Mouse (Mus musculus) kidney, embryonic 15.5 days (tissue): ENCODE measurements around the gene Ank3. TPM values are rescaled to one million over a fixed set of nuclear protein-coding genes. Genes with fewer than 3 reads are reported as not detected.

Source experiments
- ATAC-seq: fragments of 200-750 bp; cut with Nextera tagmentation; replicated peaks from 2 replicates; pipeline ENCODE4 v1.8.0; 2017; ENCODE audit warnings: moderate TSS enrichment; ENCODE audit not compliant: low FRiP score
- H3K27ac ChIP-seq: fragments of 300-500 bp; sonication (generic); 2 replicates; pipeline ENCODE4 v1.5.1; 2015; ENCODE audit warnings: mild to moderate bottlenecking, inconsistent platforms
- H3K27me3 ChIP-seq: fragments of 300-500 bp; sonication (generic); 2 replicates; pipeline ENCODE4 v1.6.1; 2015; ENCODE audit warnings: inconsistent platforms
- H3K36me3 ChIP-seq: fragments of 300-500 bp; sonication (generic); 2 replicates; pipeline ENCODE4 v1.6.1; 2015; ENCODE audit warnings: inconsistent platforms
- H3K4me1 ChIP-seq: fragments of 300-500 bp; sonication (generic); 2 replicates; pipeline ENCODE4 v1.6.1; 2015; ENCODE audit warnings: inconsistent platforms
- H3K4me2 ChIP-seq: fragments of 300-500 bp; sonication (generic); 2 replicates; pipeline ENCODE4 v1.6.1; 2015; ENCODE audit warnings: moderate library complexity, mild to moderate bottlenecking, inconsistent platforms
- H3K4me3 ChIP-seq: fragments of 300-500 bp; sonication (generic); replicated peaks from 2 replicates; pipeline ENCODE4 v1.5.1; 2015; ENCODE audit warnings: mild to moderate bottlenecking, inconsistent platforms
- H3K9ac ChIP-seq: fragments of 300-500 bp; sonication (generic); 2 replicates; pipeline ENCODE4 v1.6.1; 2015; ENCODE audit warnings: mild to moderate bottlenecking, inconsistent platforms
- H3K9me3 ChIP-seq: fragments of 300-500 bp; sonication (generic); replicated peaks from 2 replicates; pipeline ENCODE4 v1.6.1; 2016; ENCODE audit warnings: inconsistent platforms
- WGBS: fragments of 180-500 bp; shearing (Covaris S2); methylation state at CpG from one replicate; pipeline ENCODE4 v1.1.7; 2015; ENCODE audit warnings: mixed read lengths; 5-methylcytosine and 5-hydroxymethylcytosine counted together
- polyA plus RNA-seq: library from polyadenylated mRNA; unstranded; fragments of >200 nt; fragmentation: Nextera tagmentation; extraction: Ambion mirVana; gene quantifications from 2 replicates; pipeline ENCODE4 v1.2.1, GENCODE M21; 2015

Gene Ank3
- polyA plus RNA-seq, 1 experiment from 2014 or later = 47.9 TPM

DNA sequence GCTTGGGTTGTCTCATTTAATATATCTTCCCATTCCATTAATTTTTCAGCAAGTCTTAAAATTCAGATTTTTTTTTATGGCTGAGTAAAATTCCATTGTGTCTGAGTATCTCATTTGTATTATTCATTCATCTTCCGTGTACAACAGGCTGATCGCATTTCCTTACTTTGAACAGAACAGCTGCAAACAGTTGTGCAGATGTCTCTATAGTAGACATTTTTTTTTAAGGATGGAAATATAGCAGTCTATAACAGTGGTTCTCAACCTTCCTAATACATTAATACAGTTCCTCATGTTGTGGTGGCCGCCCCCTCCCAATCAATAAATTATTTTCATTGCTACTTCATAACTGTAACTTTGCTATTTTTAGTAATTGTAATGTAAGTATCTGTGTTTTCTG, 212.7 kb downstream of the Ank3 start:
- H3K27ac ChIP-seq = peak overlapping the region; percentile 86
- peaks cover 18% of the 10 kb centered on the region for H3K4me1 ChIP-seq
- no peaks in the 10 kb centered on the region for H3K9me3 ChIP-seq
- ATAC-seq = 0 out of 2 replicates have a peak, but pooled peaks have one; percentile 27
- H3K9ac ChIP-seq = no peak overlapping the region
- H3K27me3 ChIP-seq = no peaks in the 10 kb centered on the region
- no peak overlapping the region for H3K4me3 ChIP-seq
- H3K4me2 ChIP-seq = no peak overlapping the region
- WGBS = 38% methylated on average over 3 of the region's 3 CpGs
- H3K36me3 ChIP-seq = 0 out of 2 replicates have a peak, but pooled peaks cover 3% of the 10 kb centered on the region

DNA sequence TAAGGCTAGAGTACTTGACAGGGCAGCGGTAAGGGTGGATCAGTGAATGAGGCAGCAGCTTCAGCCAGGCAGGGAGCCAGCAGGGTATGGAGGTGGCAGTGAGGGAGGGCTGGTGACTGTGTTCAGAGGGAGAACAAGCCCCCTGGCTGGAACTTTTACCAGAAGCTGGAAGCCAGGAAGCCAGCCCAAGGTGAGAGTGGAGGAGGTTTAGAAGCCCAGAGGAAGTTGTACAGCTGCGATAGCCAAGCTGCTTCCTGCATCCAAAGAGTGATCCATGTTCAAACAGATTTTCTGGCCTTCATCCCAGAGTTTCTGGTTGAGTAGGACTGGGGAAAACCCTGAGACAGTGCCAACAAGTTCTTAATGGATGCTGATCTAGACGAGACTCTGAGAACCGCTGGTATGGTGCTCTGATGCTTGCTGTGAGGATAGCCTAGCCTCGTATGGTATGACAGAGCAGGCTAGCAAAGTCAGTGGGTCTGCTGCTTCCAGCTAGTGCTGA, 213.3 kb downstream of the Ank3 start:
- peak; percentile 66 for ATAC-seq
- Histone ChIP-seq H3K27ac (peak overlapping the region; percentile 86), H3K9me3 (no peaks in the 10 kb centered on the region), H3K4me1 (peaks cover 18% of the 10 kb centered on the region), H3K27me3 (no peaks in the 10 kb centered on the region), H3K4me3 (no peak overlapping the region), H3K4me2 (0 out of 2 replicates have a peak overlapping the region, but pooled peaks have one; percentile 15), H3K36me3 (0 out of 2 replicates have a peak, but pooled peaks cover 3% of the 10 kb centered on the region), H3K9ac (no peak overlapping the region)
- WGBS = 50% methylated on average over 5 of the region's 5 CpGs

- WGBS = 94% methylated on average over 3 of the region's 3 CpGs
- H3K27ac ChIP-seq = no peak overlapping the region
- no peak overlapping the region for H3K9ac ChIP-seq
- ATAC-seq = no peak
- peaks cover 12% of the 10 kb centered on the region for H3K4me1 ChIP-seq
- no peaks in the 10 kb centered on the region for H3K9me3 ChIP-seq
- H3K4me3 ChIP-seq = no peak overlapping the region
- no peak overlapping the region for H3K4me2 ChIP-seq
- no peaks in the 10 kb centered on the region for H3K36me3 ChIP-seq
- no peaks in the 10 kb centered on the region for H3K27me3 ChIP-seq
Observed at GRCm38 (mm10) chr10:69616953-69617352, 218.4 kb downstream of the Ank3 start.

GRCm38 (mm10) chr10:69617537-69618112, 219.1 kb downstream of the Ank3 start:
- Histone ChIP-seq H3K4me1 (0 out of 2 replicates have a peak, but pooled peaks cover 7% of the 10 kb centered on the region), H3K36me3 (no peaks in the 10 kb centered on the region), H3K4me2 (no peak overlapping the region), H3K9ac (no peak overlapping the region), H3K4me3 (no peak overlapping the region), H3K27me3 (no peaks in the 10 kb centered on the region), H3K27ac (no peak overlapping the region), H3K9me3 (no peaks in the 10 kb centered on the region)
- 77% methylated on average over 16 of the region's 16 CpGs for WGBS
- no peak for ATAC-seq

GRCm38 (mm10) chr10:69620692-69621382, 222.3 kb downstream of the Ank3 start:
- H3K4me3 ChIP-seq = no peak overlapping the region
- 0 out of 2 replicates have a peak, but pooled peaks cover 7% of the 10 kb centered on the region for H3K4me1 ChIP-seq
- no peak overlapping the region for H3K4me2 ChIP-seq
- no peaks in the 10 kb centered on the region for H3K9me3 ChIP-seq
- no peak overlapping the region for H3K27ac ChIP-seq
- no peak for ATAC-seq
- H3K27me3 ChIP-seq = no peaks in the 10 kb centered on the region
- WGBS = 81% methylated on average over 7 of the region's 7 CpGs
- H3K9ac ChIP-seq = no peak overlapping the region
- no peaks in the 10 kb centered on the region for H3K36me3 ChIP-seq

DNA sequence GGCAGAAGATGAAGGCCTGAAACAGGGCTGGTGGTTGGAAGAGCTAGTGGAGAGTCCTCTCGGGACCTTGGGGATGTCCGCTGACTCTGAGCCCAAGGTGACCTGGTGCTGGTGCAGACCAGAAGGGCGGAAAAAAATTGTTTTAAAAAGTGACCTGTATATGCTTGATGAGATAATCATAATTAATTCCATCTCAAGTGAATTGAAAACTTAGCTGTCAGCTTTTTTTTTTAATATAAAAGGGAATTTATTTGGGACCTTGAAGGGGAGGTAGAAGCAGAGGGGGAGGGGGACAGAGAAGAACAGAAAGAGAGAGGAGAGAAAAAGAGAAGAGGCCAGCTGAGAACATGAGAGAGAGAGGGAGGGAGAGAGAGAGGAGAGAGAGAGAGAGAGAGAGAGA, 229.2 kb downstream of the Ank3 start:
- no peak overlapping the region for H3K4me3 ChIP-seq
- H3K27ac ChIP-seq = no peak overlapping the region
- H3K4me1 ChIP-seq = peaks cover 9% of the 10 kb centered on the region
- H3K9ac ChIP-seq = no peak overlapping the region
- H3K4me2 ChIP-seq = no peak overlapping the region
- H3K36me3 ChIP-seq = no peaks in the 10 kb centered on the region
- H3K27me3 ChIP-seq = no peaks in the 10 kb centered on the region
- ATAC-seq = no peak
- WGBS = 92% methylated on average over 3 of the region's 3 CpGs
- no peaks in the 10 kb centered on the region for H3K9me3 ChIP-seq

GRCm38 (mm10) chr10:69628743-69629142, 230.2 kb downstream of the Ank3 start:
- 61% methylated on average over 6 of the region's 6 CpGs for WGBS
- Histone ChIP-seq H3K4me3 (no peak overlapping the region), H3K27me3 (no peaks in the 10 kb centered on the region), H3K9ac (no peak overlapping the region), H3K4me2 (no peak overlapping the region), H3K36me3 (no peaks in the 10 kb centered on the region), H3K27ac (no peak overlapping the region), H3K9me3 (no peaks in the 10 kb centered on the region), H3K4me1 (peaks cover 9% of the 10 kb centered on the region)
- no peak for ATAC-seq

- Histone ChIP-seq H3K9ac (no peak overlapping the region), H3K27me3 (no peaks in the 10 kb centered on the region), H3K4me1 (peaks cover 11% of the 10 kb centered on the region), H3K4me2 (no peak overlapping the region), H3K4me3 (no peak overlapping the region), H3K27ac (no peak overlapping the region), H3K9me3 (no peaks in the 10 kb centered on the region), H3K36me3 (no peaks in the 10 kb centered on the region)
- no peak for ATAC-seq
- 45% methylated on average over 7 of the region's 7 CpGs for WGBS
Observed at GRCm38 (mm10) chr10:69630802-69631388, 232.3 kb downstream of the Ank3 start.

GRCm38 (mm10) chr10:69632885-69633284, 234.3 kb downstream of the Ank3 start:
- Histone ChIP-seq H3K9me3 (no peaks in the 10 kb centered on the region), H3K4me1 (peaks cover 18% of the 10 kb centered on the region), H3K4me3 (no peak overlapping the region), H3K9ac (no peak overlapping the region), H3K36me3 (no peaks in the 10 kb centered on the region), H3K27me3 (no peaks in the 10 kb centered on the region), H3K4me2 (no peak overlapping the region), H3K27ac (no peak overlapping the region)
- 91% methylated on average over 8 of the region's 8 CpGs for WGBS
- ATAC-seq = no peak

DNA sequence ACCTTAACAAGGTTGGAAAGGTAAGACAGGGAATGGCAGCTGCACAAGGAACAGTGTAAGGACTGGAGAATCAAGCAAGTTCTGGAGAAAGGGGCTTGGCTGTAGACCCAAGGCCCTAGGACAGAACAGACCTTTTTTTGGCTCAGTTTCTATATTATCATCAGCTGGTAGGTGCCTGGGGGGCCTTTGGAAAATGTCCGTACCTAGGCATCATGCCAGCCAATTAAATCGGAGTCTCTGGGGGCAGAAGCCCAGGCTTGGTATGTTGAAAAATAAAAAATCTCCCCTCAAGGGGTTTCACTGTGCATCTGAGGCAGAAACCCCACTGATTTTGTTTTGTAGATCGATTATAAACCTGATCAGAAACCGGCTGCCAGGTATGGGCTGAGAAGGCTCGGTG, 236.3 kb downstream of the Ank3 start:
- Histone ChIP-seq H3K9ac (no peak overlapping the region), H3K4me2 (no peak overlapping the region), H3K4me3 (no peak overlapping the region), H3K27ac (no peak overlapping the region), H3K9me3 (no peaks in the 10 kb centered on the region), H3K27me3 (no peaks in the 10 kb centered on the region), H3K36me3 (no peaks in the 10 kb centered on the region), H3K4me1 (peaks cover 25% of the 10 kb centered on the region)
- WGBS = 85% methylated on average over 5 of the region's 5 CpGs
- ATAC-seq = no peak

DNA sequence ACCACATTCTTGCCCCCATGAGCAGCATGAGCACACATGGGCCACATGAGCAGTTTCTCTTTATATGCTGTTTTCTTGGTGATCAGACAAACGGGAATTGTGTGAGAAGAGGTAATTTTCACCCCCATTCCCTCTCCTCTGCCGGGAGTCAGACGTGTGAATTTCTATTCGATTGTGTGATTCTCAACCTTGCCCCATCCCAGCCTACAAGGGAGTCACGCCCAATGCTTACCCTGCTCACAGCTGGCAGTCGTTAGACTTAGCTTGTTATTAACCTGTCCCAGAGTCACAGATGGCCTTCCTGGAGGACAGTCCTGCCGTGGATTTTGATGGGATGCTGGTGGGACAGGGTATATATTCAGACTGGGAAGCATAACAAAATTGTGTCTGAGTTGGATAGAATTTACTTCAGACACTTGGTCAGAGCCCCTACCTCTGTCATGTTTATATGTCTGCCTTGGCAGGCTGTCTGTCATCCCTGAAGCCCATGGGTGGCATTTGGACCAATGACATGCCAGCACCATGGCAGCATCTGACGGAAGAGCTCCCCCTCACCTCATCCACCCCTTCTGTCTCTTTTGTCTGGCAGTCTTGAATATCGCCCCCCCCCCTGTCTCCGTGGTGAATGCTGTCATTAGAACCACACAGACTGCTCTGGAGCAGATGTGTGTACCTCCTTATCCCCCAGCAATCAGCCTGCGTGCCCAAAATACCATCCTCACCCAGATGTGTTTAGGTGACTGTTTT, 237.5 kb downstream of the Ank3 start:
- no peaks in the 10 kb centered on the region for H3K27me3 ChIP-seq
- peaks cover 16% of the 10 kb centered on the region for H3K4me1 ChIP-seq
- H3K9me3 ChIP-seq = no peaks in the 10 kb centered on the region
- WGBS = 48% methylated on average over 11 of the region's 11 CpGs
- H3K27ac ChIP-seq = no peak overlapping the region
- H3K36me3 ChIP-seq = no peaks in the 10 kb centered on the region
- H3K4me2 ChIP-seq = no peak overlapping the region
- no peak overlapping the region for H3K4me3 ChIP-seq
- no peak for ATAC-seq
- no peak overlapping the region for H3K9ac ChIP-seq

DNA sequence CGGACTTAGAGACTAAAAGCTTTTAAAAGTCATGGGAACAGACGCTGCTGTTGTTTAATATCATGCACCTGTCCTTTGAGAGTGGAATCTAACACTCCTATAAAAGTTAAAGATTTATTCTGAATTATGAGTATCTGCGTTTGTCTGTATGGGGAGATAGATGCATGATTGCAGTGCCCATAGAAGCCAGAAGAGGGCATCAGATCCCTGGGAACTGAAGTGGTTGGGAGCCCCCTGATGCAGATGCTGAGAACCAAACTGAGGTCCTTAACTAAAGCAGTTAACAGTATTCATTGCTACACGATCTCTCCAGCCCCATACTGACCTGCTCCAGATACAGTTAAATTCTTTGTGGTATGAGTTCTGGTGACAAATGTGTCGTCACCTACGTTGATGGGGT, 240.6 kb downstream of the Ank3 start:
- Histone ChIP-seq H3K36me3 (no peaks in the 10 kb centered on the region), H3K9ac (no peak overlapping the region), H3K9me3 (no peaks in the 10 kb centered on the region), H3K27me3 (no peaks in the 10 kb centered on the region), H3K27ac (no peak overlapping the region), H3K4me3 (no peak overlapping the region), H3K4me2 (no peak overlapping the region), H3K4me1 (peaks cover 16% of the 10 kb centered on the region)
- no peak for ATAC-seq
- whole genome bisulfite sequencing = 88% methylated on average over 6 of the region's 6 CpGs
